In the genomic region with DNA sequence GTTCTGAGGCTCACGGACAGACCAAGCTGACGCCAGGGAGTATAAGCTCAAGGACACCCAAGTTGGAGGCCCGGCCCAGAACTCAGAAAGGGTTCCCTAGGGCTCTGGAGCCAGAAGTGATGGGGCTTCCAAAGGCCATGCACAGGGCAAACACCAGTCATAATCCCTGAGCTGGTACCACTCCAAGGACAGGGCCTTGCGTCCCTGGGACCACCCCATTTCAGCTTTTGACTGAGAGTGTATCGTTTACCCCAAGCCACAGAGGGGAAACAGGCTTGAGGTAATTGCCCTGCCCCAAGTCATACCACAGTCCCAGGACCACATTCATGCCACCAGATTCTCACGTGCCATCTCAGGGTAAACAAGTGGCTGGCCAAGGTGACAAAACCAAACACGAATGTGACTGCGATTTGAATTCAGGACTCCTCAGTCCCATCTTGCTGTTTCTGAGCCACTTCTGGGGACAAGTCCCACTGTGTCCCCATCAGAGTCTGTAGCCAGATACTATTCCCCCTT, we compare ENCODE assay signal across 13 mouse cellular contexts. TPM values are rescaled to one million over a fixed set of nuclear protein-coding genes. Genes with fewer than 3 reads are reported as not detected.
A peak's percentile ranks its signal among the peaks of the same experiment; 100 is the strongest.
DNase-seq lines count a peak whose midpoint lies in the region; ATAC-seq and TF ChIP-seq lines count a peak whose summit lies in the region.
"Had no signal": no experiment of that assay in that cellular context is flagged by ENCODE, and none has a peak within 500 bp of the region (broad histone marks: within the 10 kb centered on the region; RNA-seq: fewer than 3 reads in every experiment).

No protein-coding gene starts in this region.

- H3K9ac ChIP-seq in heart, adult 2 months (ENCODE audit: low read depth, low read length) = no peak overlapping the region
- H3K9ac ChIP-seq in lung, postnatal 0 days (replicated peaks; ENCODE audit: low read depth) = no peak overlapping the region
- no peak overlapping the region for H3K9ac ChIP-seq in embryonic facial prominence, embryonic 15.5 days
- H3K9ac ChIP-seq: midbrain, embryonic 12.5 days had no signal

- no peak for ATAC-seq in lung, postnatal 0 days
- ATAC-seq in embryonic facial prominence, embryonic 15.5 days (ENCODE audit: insufficient number of reproducible peaks, low FRiP score, low TSS enrichment, low read depth) = no peak

- H3K36me3 ChIP-seq in heart, adult 2 months (ENCODE audit: control insufficient read depth, insufficient read depth, low read length) = peaks cover 3% of the 10 kb centered on the region
- H3K36me3 ChIP-seq in lung, postnatal 0 days (ENCODE audit: insufficient read depth, low read length) = no peaks in the 10 kb centered on the region
- 0 out of 2 replicates have a peak, but pooled peaks cover 8% of the 10 kb centered on the region for H3K36me3 ChIP-seq in embryonic facial prominence, embryonic 15.5 days
- peaks cover 17% of the 10 kb centered on the region for H3K36me3 ChIP-seq in small intestine, adult 2 months (ENCODE audit: control insufficient read depth, insufficient read depth, low read length)

- intact Hi-C loops in heart, adult 2 months (cut with DNase I) = no loop called here
- intact Hi-C loops in heart, postnatal 36 days (cut with DNase I) = no loop called here

- H3K79me2 ChIP-seq in heart, adult 2 months (replicated peaks; ENCODE audit: control insufficient read depth, insufficient read depth, low read length) = no peaks in the 10 kb centered on the region

- no peaks in the 10 kb centered on the region for H3K27me3 ChIP-seq in heart, adult 2 months (ENCODE audit: control insufficient read depth, insufficient read depth, low read length)
- no peaks in the 10 kb centered on the region for H3K27me3 ChIP-seq in lung, postnatal 0 days (replicated peaks; ENCODE audit: insufficient read depth, low read length)
- H3K27me3 ChIP-seq in embryonic facial prominence, embryonic 15.5 days = no peaks in the 10 kb centered on the region
- no peaks in the 10 kb centered on the region for H3K27me3 ChIP-seq in small intestine, adult 2 months (ENCODE audit: control insufficient read depth, insufficient read depth, low read length)
- H3K27me3 ChIP-seq: midbrain, embryonic 12.5 days had no signal

- H3K27ac ChIP-seq in heart, adult 2 months = peak overlapping the region; percentile 73
- peak overlapping the region; percentile 63 for H3K27ac ChIP-seq in lung, postnatal 0 days (ENCODE audit: low read length)
- peak overlapping the region; percentile 82 for H3K27ac ChIP-seq in embryonic facial prominence, embryonic 15.5 days (replicated peaks)
- H3K27ac ChIP-seq in small intestine, adult 2 months (ENCODE audit: insufficient read depth, low read depth, low read length) = peak overlapping the region; percentile 76; the same call in 1 of the 2 replicates
- H3K27ac ChIP-seq: midbrain, embryonic 12.5 days had no signal

- WGBS in heart, adult 2 months = 90% methylated on average over 8 of the region's 8 CpGs
- 74% methylated on average over 8 of the region's 8 CpGs for WGBS in lung, postnatal 0 days
- WGBS in embryonic facial prominence, embryonic 15.5 days = 76% methylated on average over 8 of the region's 8 CpGs
- WGBS in small intestine, adult 2 months = 87% methylated on average over 8 of the region's 8 CpGs

- DNase-seq in heart, adult 2 months = peak in 1 of 2 experiments; percentile 2
- DNase-seq in heart, postnatal 36 days = no peak
- no peak for DNase-seq in lung, postnatal 0 days (ENCODE audit: low spot score)
- DNase-seq in lung, adult 18-20 months = no peak
- no peak for DNase-seq in frontal cortex, postnatal 14 days (ENCODE audit: low spot score in 2 of 2)
- no peak for DNase-seq in adipocyte (ENCODE audit: low spot score)
- DNase-seq: gastrocnemius, postnatal 25 days; heart, postnatal 14 days; left cerebral cortex, postnatal 4 days; thymus, postnatal 14 days had no signal

- TF ChIP-seq CTCF in heart, adult 2 months (IDR thresholded peaks at IDR 0.05) = no peak
- TF ChIP-seq CTCF in lung, postnatal 0 days (IDR thresholded peaks at IDR 0.05) = no peak
- TF ChIP-seq CTCF in small intestine, adult 2 months (IDR thresholded peaks at IDR 0.05; ENCODE audit: extremely low read depth, insufficient read length, insufficient replicate concordance, low read depth, low read length) = no peak

- no peak for TF ChIP-seq POLR2A in heart, adult 2 months (IDR thresholded peaks at IDR 0.05; ENCODE audit: insufficient read depth, low read depth, low read length)
- no peak for TF ChIP-seq POLR2A in small intestine, adult 2 months (IDR thresholded peaks at IDR 0.05; ENCODE audit: low read depth, low read length)

- peaks cover 36% of the 10 kb centered on the region for H3K4me1 ChIP-seq in heart, adult 2 months (ENCODE audit: control insufficient read depth, insufficient read depth, low read length)
- H3K4me1 ChIP-seq in lung, postnatal 0 days (ENCODE audit: insufficient read depth, low read depth, low read length) = peaks cover 36% of the 10 kb centered on the region
- peaks cover 71% of the 10 kb centered on the region for H3K4me1 ChIP-seq in embryonic facial prominence, embryonic 15.5 days
- peaks cover 61% of the 10 kb centered on the region for H3K4me1 ChIP-seq in small intestine, adult 2 months (ENCODE audit: control insufficient read depth, insufficient read depth, insufficient read length, low read length)

- H3K9me3 ChIP-seq in lung, postnatal 0 days (ENCODE audit: low read length) = no peaks in the 10 kb centered on the region
- H3K9me3 ChIP-seq in embryonic facial prominence, embryonic 15.5 days (replicated peaks) = no peaks in the 10 kb centered on the region
- H3K9me3 ChIP-seq: midbrain, embryonic 12.5 days had no signal

- H3K4me3 ChIP-seq in heart, adult 2 months = no peak overlapping the region
- no peak overlapping the region for H3K4me3 ChIP-seq in lung, postnatal 0 days (ENCODE audit: low read depth, low read length)
- H3K4me3 ChIP-seq in embryonic facial prominence, embryonic 15.5 days (replicated peaks) = no peak overlapping the region
- H3K4me3 ChIP-seq in small intestine, adult 2 months (ENCODE audit: low read depth, low read length) = no peak overlapping the region
- H3K4me3 ChIP-seq: midbrain, embryonic 12.5 days had no signal

- TF ChIP-seq EP300 in heart, adult 2 months (IDR thresholded peaks at IDR 0.05; ENCODE audit: insufficient read depth, low read depth, low read length) = no peak
- TF ChIP-seq EP300 in lung, postnatal 0 days (IDR thresholded peaks at IDR 0.05) = no peak

- H3K4me2 ChIP-seq in lung, postnatal 0 days (replicated peaks; ENCODE audit: low read depth, low read length) = no peak overlapping the region; the same call in 1 of the 2 replicates
- H3K4me2 ChIP-seq in embryonic facial prominence, embryonic 15.5 days (replicated peaks) = no peak overlapping the region
- H3K4me2 ChIP-seq: midbrain, embryonic 12.5 days had no signal

RNA-seq across cellular contexts. Expression of gene Cyb5r3, which starts 4.8 kb away (rescaled TPM):
- total RNA-seq in heart, adult 2 months (2021) = 10 to 100 TPM; 75.6 to 87.2 TPM
- 97.7 and 103 TPM in 2 replicates for polyA plus RNA-seq in heart, adult 2 months (2012; rRNA removed)
- 10 to 100 TPM; 88.0 to 94.8 TPM for total RNA-seq in heart, postnatal 36 days (2021)
- 170 and 183 TPM in 2 replicates for polyA plus RNA-seq in lung, postnatal 0 days (2015; fragmentation: Nextera tagmentation; extraction: Ambion mirVana)
- polyA plus RNA-seq in embryonic facial prominence, embryonic 15.5 days (2015; fragmentation: Nextera tagmentation; extraction: Ambion mirVana) = 163 and 185 TPM in 2 replicates
- 426 and 624 TPM in 2 replicates for polyA plus RNA-seq in small intestine, adult 2 months (2012; rRNA removed)

RNA-seq across cellular contexts. Expression of gene Poldip3, which starts 18.4 kb away (rescaled TPM):
- 10 to 100 TPM; 23.6 to 24.7 TPM for total RNA-seq in heart, adult 2 months (2021)
- polyA plus RNA-seq in heart, adult 2 months (2012; rRNA removed) = 20.0 and 27.0 TPM in 2 replicates
- total RNA-seq in heart, postnatal 36 days (2021) = 10 to 100 TPM; 26.6 to 29.1 TPM
- 77.0 and 78.8 TPM in 2 replicates for polyA plus RNA-seq in lung, postnatal 0 days (2015; fragmentation: Nextera tagmentation; extraction: Ambion mirVana)
- 142 and 147 TPM in 2 replicates for polyA plus RNA-seq in embryonic facial prominence, embryonic 15.5 days (2015; fragmentation: Nextera tagmentation; extraction: Ambion mirVana)
- polyA plus RNA-seq in small intestine, adult 2 months (2012; rRNA removed) = 24.5 and 46.7 TPM in 2 replicates

RNA-seq across cellular contexts. Expression of gene Rrp7a, which starts 45.0 kb away (rescaled TPM):
- total RNA-seq in heart, adult 2 months (2021) = 10 to 100 TPM; 39.9 to 40.9 TPM
- polyA plus RNA-seq in heart, adult 2 months (2012; rRNA removed) = 60.0 and 62.0 TPM in 2 replicates
- 10 to 100 TPM; 42.3 to 42.8 TPM for total RNA-seq in heart, postnatal 36 days (2021)
- 38.2 and 40.2 TPM in 2 replicates for polyA plus RNA-seq in lung, postnatal 0 days (2015; fragmentation: Nextera tagmentation; extraction: Ambion mirVana)
- 69.5 and 76.2 TPM in 2 replicates for polyA plus RNA-seq in embryonic facial prominence, embryonic 15.5 days (2015; fragmentation: Nextera tagmentation; extraction: Ambion mirVana)
- 33.1 and 72.4 TPM in 2 replicates for polyA plus RNA-seq in small intestine, adult 2 months (2012; rRNA removed)
